Mouse (Mus musculus) urinary bladder, adult 18-20 months (tissue): Measurements from ENCODE around the gene Nfe2l2.

Experiments used
- DNase-seq, 2 experiments: peaks; one replicate each; pipeline ENCODE4 v3.0.0; 2022; ENCODE audit warnings: low spot score in 2 of 2, mixed read lengths in 2 of 2

The Nfe2l2 gene

GRCm38 (mm10) chr2:75685458-75685861 is 19.0 kb downstream of the Nfe2l2 start:
- DNase-seq: no peak

- DNase-seq: no peak
Observed at GRCm38 (mm10) chr2:75684526-75684925, 19.9 kb downstream of the Nfe2l2 start.

GRCm38 (mm10) chr2:75682978-75683709 is 21.3 kb downstream of the Nfe2l2 start:
- DNase-seq: peak in 1 of 2 experiments; percentile 47

GRCm38 (mm10) chr2:75681439-75681838 is 23.0 kb downstream of the Nfe2l2 start:
- DNase-seq: no peak

DNA sequence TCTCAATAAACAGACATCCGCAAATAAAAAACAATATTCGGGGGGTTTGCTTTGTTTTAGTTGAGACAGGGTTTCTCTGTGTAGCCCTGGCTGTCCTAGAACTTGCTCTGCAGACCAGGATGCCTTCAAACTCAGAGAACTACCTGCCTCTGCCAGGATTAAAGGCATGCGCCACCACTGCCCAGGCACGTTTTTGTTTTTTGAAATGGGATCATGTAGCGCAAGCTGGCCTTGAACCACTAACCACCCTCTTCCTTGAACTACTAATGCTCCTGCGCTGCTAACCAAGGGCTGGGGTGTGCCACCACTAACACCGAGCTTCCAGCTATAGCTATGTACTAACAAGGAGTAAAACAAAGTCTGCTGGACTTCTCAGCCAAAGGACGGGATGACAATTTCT is 24.5 kb downstream of the Nfe2l2 start:
- DNase-seq: no peak

DNA sequence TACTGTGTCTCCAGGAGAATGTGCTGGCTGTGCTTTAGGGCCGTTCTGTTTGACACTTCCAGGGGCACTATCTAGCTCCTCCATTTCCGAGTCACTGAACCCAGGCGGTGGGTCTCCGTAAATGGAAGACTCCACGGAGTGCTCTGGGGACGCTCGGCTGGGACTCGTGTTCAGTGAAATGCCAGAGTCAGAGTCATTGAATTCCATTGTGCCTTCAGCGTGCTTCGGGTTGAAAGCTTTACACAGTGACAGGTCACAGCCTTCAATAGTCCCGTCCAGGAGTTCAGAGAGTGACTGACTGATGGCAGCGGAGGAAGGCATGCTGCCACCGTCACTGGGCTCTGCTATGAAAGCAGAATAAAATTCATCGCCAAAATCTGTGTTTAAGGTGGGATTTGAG is 27.9 kb downstream of the Nfe2l2 start:
- no peak for DNase-seq

GRCm38 (mm10) chr2:75672561-75672960 is 31.9 kb downstream of the Nfe2l2 start:
- no peak for DNase-seq

GRCm38 (mm10) chr2:75671337-75671660 is 33.1 kb downstream of the Nfe2l2 start:
- no peak for DNase-seq

- DNase-seq: no peak
Observed at GRCm38 (mm10) chr2:75670446-75671336, 33.8 kb downstream of the Nfe2l2 start.

DNA sequence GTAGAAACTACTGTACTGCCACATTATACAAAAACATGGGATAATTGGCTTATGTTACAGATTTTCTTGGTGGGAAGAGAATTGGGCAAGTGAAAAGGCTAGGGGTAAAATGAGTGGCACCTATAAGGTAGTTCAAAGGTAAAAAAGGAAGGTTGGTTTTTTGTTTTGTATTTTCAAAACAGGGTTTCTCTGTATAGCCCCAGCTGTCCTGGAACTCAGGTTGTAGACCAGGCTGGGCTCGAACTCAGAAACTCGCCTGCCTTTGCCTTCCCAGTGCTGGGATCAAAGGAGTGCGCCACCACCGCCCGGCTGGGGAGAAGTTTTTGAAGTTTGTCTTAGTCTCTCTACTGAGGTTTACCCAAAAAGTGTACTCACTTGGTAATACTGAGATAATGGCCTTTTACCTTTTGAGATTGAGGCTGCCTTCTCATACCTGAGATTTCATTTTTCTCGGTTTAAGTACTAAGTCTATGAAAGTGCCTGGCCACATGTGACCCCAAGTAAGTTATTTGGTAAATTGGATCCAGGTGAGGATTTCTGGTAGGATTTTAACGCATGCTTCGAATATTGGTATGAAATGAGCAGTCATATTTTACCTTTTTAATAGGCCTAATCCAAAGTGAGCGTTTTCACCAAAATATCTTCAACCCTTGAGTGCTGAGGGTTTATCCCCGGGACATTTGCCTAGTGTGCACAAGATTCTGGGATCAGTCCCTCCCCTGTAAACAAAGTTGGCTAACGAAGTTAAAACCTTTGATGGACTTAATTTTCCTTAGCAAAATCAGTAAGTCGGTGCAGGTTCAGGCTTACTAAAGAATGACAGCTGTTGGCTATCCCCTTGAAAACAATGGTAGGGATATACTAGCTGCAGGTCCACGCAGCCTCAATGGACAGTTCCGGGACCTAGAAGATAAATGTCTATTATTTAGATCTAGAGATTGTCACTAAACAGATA is 34.7 kb downstream of the Nfe2l2 start:
- no peak for DNase-seq

DNA sequence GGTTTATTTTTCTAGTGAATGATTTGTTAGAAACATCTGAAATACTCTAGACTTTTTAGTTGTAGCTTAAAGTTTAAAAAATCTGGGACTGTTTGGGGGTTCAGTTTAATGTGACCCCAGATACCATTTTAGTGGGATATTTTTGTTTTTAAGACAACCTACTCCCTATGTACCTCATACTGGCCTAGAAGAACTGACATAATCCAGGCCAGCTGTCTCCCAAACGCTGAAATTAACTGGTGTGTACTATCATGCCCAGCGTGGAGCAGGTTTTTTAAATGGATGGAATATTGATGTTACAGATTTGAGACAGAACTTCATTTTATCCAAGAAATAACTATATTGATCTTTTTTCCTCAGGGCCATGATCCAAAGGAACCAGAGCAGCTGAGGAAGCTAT is 43.3 kb downstream of the Nfe2l2 start:
- DNase-seq: no peak

DNA sequence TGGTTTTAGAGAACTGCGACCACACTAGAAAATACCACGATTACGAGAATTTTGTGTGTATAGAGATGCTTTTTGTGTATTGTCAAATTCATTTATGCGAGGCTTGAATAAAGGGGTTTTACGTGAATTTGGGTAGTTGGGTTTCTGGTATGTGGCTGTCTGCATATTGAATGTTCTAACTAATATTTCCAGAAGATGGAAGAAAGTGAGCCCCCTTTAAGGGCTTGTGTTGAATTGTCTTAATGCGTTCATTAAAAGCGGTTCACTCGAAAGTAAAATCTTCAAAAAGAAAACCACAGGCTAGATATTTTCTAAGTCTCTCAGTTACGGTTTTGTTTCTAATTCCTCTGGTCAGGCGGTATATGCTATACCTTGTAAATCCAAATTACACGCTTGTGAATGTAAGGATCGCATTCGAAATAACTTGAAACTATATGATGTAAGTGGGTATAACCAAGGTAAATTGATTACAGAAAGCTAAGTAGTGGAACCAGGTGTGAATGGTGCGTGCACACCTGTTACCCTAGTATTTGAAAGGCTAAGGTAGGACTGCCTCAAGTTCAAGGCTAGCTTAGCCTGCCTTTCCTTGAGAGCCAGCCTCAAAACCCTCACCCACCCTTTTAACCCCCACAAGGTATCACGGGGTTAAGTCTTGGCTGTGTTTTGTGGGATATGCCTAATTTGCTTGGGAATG is 44.0 kb downstream of the Nfe2l2 start:
- no peak for DNase-seq

GRCm38 (mm10) chr2:75659629-75659960 is 44.8 kb downstream of the Nfe2l2 start:
- DNase-seq: peak; percentile 86 to 90

DNA sequence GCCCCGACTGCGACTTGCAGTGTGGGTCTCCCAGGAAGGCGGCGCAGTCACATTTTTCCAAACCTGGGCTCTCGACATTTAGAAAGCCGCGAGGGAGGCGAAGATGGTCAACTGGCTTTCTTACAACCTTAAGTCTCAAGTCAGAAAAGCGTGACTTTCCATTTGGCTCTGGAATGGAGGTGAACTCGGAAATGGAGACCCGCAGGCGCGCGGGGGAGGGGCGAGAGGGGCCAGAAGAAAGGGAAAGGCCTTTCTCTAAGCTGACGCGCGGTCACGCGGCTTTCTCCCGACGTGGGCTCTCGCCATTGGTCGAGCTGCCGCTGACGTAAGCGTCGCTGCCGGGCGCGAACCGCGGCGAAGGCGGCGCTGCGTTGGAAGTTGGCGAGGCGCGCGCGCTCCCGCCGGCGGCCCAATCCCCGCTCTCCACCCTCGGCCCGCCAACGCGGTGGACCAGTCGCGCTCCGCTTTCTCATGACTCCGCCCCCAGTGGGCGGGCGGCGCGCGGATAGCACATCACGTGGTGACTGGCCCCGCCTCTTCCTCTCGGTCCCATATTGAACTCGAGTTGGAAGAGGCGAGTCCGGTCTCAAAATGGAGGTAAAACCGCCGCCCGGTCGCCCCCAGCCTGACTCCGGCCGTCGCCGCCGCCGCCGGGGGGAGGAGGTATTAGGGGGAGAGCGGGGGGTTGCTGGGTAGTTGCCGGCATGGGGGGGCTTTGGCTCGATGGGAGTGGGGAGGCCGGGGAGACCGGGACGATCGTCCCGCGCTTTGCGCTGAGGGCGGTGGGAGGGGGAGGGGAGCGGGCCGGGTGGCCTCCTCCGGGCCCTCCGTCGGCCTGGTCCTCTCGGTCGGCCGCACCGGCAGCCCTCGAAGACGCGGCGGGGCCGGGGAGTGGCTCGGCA is 45.5 kb downstream of the Nfe2l2 start, which contains the start of gene Hnrnpa3:
Hnrnpa3 (plus strand) TSS at position 535 of the 902 bp plus-strand sequence.
- DNase-seq: peak; percentile 96 to 98

GRCm38 (mm10) chr2:75657907-75658691 is 46.3 kb downstream of the Nfe2l2 start:
- DNase-seq: no peak

- DNase-seq: no peak
Observed at GRCm38 (mm10) chr2:75656924-75657323, 47.5 kb downstream of the Nfe2l2 start.

DNA sequence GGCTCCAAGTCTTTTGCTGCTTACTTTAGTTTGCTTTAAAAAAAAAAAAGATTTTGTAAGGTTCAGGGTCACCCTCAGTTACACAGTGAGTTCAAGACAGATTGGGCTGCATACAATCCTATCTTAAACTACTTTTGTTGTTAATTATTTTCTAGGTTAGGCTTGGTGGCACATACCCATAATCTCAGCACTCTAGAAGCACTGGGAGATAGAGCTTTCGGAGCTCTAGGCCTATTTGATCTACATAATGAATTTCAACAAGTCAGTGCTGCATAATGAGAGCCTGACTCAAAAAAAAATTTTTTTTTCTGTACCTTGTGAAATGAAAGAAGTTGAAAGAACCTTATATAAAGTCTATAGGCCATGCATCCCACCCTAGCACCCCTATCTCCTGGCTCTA is 49.8 kb downstream of the Nfe2l2 start:
- DNase-seq: no peak

DNA sequence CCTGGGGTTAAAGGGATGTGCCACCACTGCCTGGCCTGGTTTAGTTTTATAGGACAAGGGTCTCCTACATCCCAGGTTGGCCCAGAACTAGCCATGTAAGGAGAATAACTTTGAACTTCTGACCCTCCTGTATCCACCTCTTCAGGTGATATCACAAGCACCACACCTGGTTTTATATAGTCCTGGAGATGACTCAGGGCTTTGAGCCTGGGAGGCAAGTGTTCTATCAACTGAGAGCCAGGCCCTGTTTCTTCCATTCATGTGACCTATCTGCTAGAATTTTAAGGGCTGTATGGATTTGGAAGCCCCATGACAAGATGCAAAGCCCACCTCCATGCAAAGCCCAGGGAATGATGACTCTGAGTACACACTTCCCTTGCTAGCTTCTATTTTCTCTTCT is 51.3 kb downstream of the Nfe2l2 start:
- no peak for DNase-seq

DNA sequence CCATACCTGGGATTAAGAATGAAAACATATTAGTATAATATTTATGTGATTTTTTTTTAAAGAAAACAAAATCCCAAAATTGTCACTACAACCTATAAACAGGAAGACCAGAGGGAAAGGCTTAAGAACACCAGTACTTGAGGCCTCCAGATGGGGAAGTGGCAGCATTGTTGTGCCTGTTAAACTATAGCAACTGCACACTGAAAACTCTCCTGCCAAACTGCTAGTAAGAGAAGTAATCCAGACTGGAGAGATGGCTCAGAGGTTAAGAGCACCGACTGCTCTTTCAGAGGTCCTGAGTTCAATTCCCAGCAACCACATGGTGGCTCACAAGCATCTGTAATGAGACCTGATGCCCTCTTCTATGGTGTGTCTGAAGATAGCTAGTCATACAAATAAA is 54.0 kb downstream of the Nfe2l2 start:
- no peak for DNase-seq

- no peak for DNase-seq
Observed at GRCm38 (mm10) chr2:75645251-75645650, 59.2 kb downstream of the Nfe2l2 start.
